Mouse (Mus musculus) adrenal gland, postnatal 4 days (tissue): Measurements from ENCODE around the gene Lipc. TPM values are rescaled to one million over a fixed set of nuclear protein-coding genes. Genes with fewer than 3 reads are reported as not detected.

Experiments
- microRNA-seq: library from miRNA; unstranded; fragments of <30 nt; microRNA quantifications from one replicate; pipeline ENCODE4 v1.2.0, GENCODE M21; 2021
- total RNA-seq, 2 experiments: library from RNA; stranded (reverse); gene quantifications; 2 replicates each; pipeline ENCODE4 v1.2.3; 2021

The Lipc gene
- total RNA-seq, 2 experiments from 2014 or later, result 0.81 to 27.6 TPM

Small RNA genes within 50 kb of the gene (microRNA-seq; reads per million reads assigned to microRNA genes)
- gene Gm25149, result not detected

Other genes starting within 250 kb of the Lipc start
- gene Aqp9, start 216.5 kb upstream of the Lipc start, total RNA-seq, result 10 to 100 TPM in 1 of 2 experiments, 1 to 10 TPM in 1; 1.0 to 15.7 TPM